Mouse (Mus musculus): ENCODE data around the gene Ubl3. TPM values are rescaled to one million over a fixed set of nuclear protein-coding genes. Genes with fewer than 3 reads are reported as not detected.
A peak's percentile ranks its signal among the peaks of the same experiment; 100 is the strongest.

The Ubl3 gene
- total RNA-seq, 2 experiments from 2014 or later: 177 to 179 TPM

DNA sequence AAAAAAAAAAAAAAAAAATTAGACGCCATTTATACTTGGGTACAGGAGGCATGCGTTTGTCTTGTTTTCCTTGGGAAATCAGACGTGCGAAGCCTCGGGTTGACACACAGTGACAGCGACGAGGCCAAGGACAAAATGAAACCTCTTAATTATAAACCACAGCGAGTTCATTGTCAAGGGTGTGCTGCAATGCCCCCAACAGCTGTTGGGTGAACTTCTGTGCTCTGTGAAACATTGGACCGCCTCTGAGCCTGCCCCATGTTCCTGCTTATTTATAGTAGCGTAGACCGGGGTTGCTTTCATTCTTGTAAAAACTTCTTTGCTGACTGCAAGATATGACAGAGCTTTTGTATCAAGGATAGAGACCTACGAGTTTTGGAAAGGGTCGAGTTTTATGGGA is 16.9 kb upstream of the Ubl3 start:
- intact Hi-C loops (cut with DNase I): no loop called here
- DNase-seq (ENCODE audit: low spot score in 2 of 2): no peak

DNA sequence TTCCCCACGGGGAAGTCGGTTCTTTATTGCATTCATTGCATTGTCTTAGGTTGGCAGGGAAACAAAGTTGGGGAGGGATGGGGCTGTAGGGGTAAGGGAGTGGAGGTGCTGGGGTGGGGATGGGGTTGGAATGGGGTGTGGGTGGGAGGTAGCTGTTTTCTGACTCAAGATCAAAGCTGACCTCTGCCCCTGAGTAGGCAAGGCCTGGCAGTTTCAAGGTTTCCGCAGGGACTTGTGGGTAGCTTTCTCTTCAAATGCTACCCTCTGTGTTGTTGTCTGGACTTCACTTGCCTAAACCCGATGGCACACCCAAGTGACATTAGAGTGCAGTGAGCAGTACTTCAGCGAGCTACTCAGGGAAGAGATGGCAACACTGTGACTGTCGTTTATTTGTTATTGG is 13.0 kb upstream of the Ubl3 start:
- intact Hi-C loops (cut with DNase I): no loop called here
- no peak for DNase-seq (ENCODE audit: low spot score in 2 of 2)

DNA sequence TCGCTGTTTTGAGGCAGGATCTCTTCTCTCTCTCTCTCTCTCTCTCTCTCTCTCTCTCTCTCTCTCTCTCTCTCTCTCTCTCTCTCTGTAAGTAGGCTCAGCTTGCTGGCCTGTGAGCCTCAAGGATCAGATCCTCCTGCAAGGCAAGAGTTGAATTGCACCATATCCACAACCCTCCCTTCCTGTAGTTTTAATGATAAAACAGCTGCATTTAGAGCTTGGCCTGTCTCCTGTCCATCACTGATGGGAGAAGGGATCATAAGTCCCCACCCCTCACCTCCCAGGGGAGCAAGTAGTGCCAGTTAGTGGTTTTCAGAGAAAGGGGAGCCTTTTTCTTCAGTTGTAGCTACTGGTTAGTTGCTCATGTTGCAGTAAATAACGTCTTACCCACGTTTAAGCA is 11.5 kb upstream of the Ubl3 start:
- DNase-seq (ENCODE audit: low spot score in 2 of 2): no peak
- intact Hi-C loops (cut with DNase I): no loop called here

DNA sequence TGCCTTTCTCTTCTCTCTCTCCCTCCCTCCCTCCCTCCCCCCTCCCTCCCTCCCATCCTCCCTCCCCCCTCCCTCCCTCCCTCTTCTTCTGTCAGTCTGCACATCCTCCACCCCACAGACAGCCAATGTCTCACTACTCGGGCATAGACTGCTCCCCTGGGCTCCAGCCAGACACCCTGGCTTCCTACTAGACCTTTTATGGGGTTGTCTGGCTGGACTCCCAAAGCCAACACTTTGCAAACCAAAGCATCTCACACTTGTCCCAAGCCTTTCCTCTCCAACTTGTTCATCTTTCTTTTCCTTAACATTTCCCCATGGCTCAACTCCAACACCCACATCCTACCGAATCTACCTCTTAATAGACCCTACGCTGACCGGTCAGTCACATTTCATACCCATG is 10.7 kb upstream of the Ubl3 start:
- intact Hi-C loops (cut with DNase I): no loop called here
- no peak for DNase-seq (ENCODE audit: low spot score in 2 of 2)

DNA sequence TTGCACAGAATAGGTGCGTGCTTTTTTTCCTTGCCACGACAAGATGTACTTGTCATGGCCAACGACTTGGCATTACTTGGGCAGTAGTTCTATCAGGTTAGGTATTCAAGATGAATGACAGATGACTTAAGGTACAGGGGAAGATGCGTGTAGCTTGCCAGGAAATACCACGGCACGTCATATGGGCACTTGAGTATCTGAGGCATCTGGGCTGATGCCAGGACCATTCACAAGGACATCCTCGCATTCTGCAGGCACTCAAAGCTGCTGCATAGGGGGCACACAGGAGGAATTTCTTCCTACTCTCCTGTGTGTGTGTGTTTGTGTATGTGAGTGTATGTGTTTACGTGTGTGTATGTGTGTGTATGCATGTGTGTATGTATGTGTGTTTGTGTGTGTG is 9.6 kb upstream of the Ubl3 start:
- no peak for DNase-seq (ENCODE audit: low spot score in 2 of 2)
- intact Hi-C loops (cut with DNase I): no loop called here

DNA sequence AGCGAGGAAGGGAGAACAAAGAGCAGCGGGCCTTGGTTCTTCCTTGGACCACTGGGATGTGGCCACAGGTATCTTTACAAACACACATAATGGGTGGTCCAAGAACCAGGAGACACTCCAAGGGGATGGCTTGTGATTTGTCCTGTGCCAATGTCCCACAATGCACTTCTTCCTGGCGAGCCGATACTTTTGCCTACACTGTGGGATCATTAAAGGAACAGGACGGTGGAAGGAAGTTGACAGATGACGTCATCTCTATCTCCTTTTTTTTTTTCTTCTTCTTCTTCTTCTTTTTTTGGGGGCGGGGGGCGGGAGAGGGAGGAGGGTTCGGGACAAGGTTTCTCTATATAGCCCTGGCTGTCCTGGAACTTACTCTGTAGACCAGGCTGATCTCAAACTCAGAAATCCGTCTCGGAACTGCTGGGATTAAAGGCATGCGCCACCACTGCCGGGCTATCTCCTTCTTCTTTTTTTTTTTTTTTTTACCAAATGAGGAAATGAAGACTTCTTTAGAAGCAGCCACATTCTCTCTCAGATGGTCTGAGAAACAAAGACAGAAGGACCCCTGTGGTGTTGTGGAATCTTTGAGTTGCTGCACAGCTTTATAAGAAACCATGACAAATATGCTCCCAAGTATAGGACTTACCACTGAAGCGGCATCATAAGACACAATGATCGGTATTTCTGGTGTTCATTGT is 6.8 kb upstream of the Ubl3 start:
- no peak for DNase-seq (ENCODE audit: low spot score in 2 of 2)
- intact Hi-C loops (cut with DNase I): no loop called here

DNA sequence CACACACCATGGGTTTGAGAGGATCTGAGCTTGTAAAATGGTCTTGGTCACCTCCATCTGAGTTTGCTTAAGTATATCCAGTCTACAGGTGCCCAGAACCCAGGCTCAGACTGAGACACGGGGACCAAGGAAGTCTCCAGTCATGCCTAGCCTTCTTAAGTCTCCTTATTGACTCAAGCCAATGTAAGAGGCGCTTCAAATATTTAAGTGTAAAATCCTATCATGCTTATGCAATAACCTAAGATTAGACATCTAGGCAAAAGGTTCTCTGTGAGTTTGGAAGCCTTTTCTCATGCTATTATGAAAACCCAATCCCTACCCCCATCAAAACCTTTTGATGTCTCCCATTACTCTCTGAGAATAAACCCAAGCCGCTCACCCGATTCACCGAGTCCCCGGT is 5.9 kb upstream of the Ubl3 start:
- no peak for DNase-seq (ENCODE audit: low spot score in 2 of 2)
- intact Hi-C loops (cut with DNase I): no loop called here

DNA sequence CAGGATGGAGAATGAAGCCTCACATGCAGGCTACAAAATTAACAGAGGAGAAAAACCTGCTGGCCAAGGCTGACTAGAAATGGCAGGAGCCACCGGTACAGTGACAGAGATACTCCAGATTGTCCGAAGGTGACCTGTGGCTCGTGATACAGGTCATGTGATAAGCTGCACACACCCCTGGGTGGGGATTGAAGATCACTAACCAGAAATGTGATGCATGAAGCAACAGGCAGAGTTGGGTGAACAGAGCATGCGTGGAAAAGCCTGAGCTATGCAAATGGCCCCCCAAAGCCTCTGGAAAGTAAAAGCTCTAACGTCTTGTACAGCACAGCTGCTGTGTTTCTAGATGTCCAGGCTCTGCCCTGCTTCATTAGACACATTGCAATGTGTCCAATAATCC is 3.9 kb upstream of the Ubl3 start:
- DNase-seq (ENCODE audit: low spot score in 2 of 2): no peak
- intact Hi-C loops (cut with DNase I): no loop called here

DNA sequence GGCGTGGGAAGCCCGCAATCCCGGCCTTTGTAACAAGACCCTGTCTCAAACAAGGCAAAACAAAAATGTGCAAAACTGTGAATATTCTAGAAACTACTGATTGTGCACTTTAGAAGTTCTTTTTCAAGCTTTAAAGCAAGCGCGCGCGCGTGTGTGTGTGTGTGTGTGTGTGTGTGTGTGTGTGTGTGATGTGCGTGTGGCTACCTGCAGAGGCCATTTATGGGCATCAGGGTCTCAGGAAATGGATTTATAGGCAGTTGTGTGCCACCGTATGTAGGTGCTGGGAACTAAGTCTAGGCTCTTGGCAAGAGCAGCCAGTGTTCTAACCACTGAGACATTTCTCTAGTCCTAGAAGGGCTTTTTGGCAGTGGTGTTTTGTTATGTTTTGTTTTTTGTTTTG is 2.6 kb upstream of the Ubl3 start:
- intact Hi-C loops (cut with DNase I): no loop called here
- DNase-seq (ENCODE audit: low spot score in 2 of 2): no peak

DNA sequence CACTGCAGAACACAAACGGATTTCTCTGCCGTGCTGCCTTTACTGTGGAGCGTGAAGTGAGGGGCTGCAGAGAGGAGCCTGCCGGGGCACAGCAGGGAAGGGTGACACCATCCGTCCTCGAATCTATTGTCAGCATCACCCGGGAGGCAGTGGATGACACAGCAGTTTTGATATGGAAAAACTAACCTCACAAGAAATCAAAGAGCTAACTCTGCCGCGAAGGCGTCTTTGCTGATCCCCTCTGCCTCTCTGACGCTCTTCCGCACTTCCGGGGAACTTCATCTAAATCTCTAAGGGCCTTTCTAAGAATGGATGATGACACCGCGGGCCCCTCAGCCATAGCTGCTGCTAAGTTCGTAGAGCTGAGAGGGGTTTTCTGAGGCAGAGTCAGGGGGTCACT is 2.1 kb upstream of the Ubl3 start:
- no peak for DNase-seq (ENCODE audit: low spot score in 2 of 2)
- intact Hi-C loops (cut with DNase I): loop anchor here (5.0 kb wide), 1 partner anchor 143 kb away; no protein-coding TSS in a partner anchor

DNA sequence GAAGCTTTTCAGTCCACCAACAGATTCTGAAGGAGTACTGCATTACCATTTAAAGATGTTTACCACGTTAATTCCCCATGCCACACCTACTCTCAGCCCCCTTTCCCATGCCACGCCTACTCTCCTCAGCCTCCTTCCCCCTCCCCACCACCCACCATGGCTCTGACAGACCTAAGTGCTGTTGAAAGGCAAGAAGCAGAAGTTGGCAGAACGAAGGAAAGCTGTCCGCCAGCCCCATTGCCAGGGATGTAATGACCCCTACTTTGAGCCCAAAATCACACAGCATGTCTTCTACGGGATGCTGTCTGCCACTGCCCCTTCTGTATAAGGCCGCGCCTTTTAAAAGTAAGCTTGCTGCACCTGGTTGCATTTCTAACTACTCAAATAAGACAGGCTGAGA is 1.7 kb upstream of the Ubl3 start:
- no peak for DNase-seq (ENCODE audit: low spot score in 2 of 2)
- intact Hi-C loops (cut with DNase I): loop anchor here (5.0 kb wide), 1 partner anchor 143 kb away; no protein-coding TSS in a partner anchor

DNA sequence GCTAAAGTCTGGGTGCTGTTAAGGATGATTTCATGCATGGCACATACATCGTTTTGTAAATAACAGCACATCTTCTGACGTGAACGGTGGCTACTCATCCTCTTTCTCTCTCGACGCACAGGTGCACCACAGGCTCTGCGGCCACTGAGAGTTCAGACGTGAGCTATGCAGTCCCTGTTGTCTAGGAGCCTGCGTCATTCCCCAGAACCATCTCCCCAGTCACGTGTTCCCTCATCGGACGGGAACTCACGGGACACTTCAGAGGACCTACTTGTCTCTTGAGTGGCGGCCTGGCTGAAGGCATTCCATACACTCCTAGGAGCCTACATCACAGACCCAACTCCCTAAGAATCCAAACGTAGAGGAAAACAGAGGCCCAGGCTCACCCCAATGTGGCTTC is 1.1 kb upstream of the Ubl3 start:
- intact Hi-C loops (cut with DNase I): loop anchor here (5.0 kb wide), 1 partner anchor 144 kb away; no protein-coding TSS in a partner anchor
- DNase-seq (ENCODE audit: low spot score in 2 of 2): no peak

DNA sequence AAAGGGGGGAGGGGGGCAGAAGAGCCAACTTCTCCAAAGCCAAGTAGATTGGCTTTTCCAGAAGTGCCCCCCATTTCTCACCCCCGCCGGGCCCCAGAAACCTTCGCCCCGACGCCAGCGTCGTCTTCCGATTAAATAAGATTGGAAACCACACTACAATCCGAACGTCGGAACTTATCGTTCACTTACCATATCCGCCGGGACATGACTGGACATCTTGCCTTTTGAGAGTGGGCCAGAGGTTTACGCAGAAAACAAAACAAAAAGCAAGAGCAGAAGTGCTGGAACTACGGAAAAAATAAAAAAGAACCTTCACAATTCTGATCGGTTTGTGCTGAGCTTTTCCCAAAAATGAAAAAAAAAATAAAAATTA is 839 bp downstream of the Ubl3 start:
- no peak for DNase-seq (ENCODE audit: low spot score in 2 of 2)
- intact Hi-C loops (cut with DNase I): loop anchor here (5.0 kb wide), 1 partner anchor 146 kb away; no protein-coding TSS in a partner anchor

DNA sequence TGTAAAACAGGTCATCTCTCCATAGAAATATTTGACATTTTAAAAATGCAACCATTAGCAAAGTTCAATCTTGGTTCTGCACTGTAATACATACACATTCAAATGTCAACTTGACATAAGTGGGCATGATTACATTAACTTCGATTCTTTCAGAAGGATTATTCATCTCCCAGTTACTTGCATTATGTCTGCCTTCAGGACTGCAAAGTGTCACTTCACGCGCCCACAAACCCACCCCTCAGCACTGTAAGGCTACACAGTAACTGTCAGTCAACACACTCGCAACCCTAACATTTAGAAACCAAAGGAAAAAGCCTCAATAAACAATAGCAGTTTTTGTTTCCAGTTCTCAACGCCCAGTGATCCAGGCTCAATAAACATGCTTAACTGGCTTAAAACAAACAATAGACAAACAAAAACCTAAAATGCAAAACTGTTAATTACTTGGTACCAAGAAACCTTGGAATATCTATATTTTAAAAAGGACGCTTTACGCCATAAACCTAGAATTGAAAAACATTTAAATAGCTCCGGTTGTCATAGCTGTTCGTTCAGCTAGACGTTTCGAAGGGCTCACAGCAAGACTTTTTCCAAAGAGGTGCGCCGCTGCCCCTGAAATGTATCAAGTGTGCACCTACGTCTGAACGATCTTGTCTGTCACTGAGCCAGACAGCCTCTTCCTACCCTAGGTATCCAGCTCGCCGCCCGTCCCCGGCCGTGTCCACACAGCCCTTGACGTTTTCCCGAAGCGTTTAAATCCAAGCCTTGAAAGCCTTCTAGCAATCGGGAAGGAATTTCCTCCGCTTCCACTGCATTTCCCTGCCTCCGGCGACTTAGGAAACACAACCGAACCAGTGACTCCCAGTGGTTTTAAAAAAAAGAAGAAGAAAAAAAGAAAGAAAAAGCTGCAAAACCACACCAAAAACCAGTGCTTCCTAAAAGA is 1.5 kb downstream of the Ubl3 start:
- DNase-seq (ENCODE audit: low spot score in 2 of 2): no peak
- intact Hi-C loops (cut with DNase I): loop anchor here (5.0 kb wide), 1 partner anchor 146 kb away; no protein-coding TSS in a partner anchor

DNA sequence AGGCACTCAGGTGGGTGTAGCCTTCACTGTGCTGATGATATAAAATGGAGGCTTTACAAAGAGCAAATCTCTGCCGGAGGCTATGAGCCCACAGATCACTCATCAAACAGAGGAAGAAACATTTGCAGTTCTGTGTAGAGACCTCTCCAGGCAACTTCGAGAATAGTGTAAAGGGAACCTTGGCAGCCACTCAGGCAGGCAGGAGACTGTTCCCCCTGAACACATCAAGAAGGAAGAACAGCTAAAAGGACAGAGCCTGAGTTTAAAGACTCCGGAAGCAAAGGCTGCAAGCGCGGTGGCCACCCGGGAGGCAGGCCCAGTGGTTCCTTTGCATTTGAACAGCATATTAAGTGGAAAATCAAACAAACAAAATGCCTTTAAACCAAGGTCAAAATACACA is 2.2 kb downstream of the Ubl3 start:
- intact Hi-C loops (cut with DNase I): loop anchor here (5.0 kb wide), 1 partner anchor 147 kb away; no protein-coding TSS in a partner anchor
- DNase-seq (ENCODE audit: low spot score in 2 of 2): peak; percentile 54 to 56

DNA sequence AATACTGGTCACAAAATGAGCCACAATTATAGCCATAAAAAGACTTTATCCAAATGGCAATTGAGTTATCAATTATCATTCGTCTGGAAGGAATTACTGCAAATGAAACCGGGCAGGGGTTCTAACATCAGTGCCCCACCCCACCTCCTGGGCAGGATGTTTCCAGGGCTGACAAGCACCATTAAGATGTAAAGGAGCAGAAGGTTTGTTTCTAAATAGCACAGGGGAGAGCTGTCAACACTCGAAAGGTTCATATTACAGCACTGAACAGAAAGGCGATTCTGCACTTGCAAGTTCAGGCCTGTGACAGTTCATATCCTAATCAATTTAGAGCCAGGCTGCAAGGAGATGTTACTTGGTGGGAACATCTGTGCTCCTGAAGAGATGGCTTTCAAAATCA is 3.3 kb downstream of the Ubl3 start:
- intact Hi-C loops (cut with DNase I): loop anchor here (2.0 to 10.0 kb wide), 2 partner anchors 215 to 243 kb away; no protein-coding TSS in a partner anchor
- DNase-seq (ENCODE audit: low spot score in 2 of 2): no peak

DNA sequence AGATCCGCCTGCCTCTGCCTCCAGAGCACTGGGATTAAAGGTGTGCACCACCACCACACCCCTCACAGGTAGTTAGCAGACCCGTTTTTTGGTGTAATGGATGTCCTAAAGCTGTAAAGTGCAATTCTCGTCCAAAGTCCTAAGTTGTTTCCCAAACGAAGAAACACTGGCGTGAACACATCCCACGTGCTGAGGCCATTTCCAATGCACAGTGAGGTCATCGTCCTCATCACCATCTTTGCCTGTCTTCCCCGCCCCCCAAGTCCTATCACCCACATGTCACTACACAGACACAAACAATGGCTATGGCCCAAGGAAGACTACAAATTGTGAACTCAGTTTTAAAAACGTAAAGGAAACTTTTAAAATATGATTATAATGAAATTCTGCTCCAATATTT is 4.0 kb downstream of the Ubl3 start:
- intact Hi-C loops (cut with DNase I): loop anchor here (2.0 to 10.0 kb wide), 2 partner anchors 214 to 244 kb away; no protein-coding TSS in a partner anchor
- DNase-seq (ENCODE audit: low spot score in 2 of 2): no peak

DNA sequence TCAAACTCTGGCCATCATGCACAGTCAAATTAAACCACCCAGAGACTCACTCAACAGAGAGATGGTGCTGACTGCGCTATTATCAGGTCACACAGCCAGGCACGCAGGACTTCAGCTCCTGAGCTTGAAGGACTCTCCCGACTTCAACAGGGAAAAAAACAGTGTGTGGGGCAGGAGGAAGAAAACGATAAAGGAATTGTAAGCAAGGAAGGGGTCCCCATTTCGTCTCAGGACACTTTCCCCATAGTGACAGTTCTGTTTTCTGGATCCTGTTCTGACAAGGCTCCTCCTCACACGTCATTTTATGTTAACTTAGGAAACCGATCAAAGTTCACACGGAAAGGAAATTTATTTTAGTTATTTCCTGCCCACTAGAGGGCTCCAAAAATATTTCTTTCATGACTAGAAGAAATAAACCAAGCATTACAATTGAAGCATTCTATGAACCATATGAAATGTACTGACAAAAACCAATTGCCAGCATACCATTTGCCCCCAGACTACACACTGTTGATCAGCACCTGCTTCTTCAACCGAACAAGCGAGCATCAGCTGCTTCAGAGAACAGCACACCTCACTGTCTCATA is 4.6 kb downstream of the Ubl3 start:
- no peak for DNase-seq (ENCODE audit: low spot score in 2 of 2)
- intact Hi-C loops (cut with DNase I): loop anchor here (2.0 to 10.0 kb wide), 2 partner anchors 213 to 245 kb away; no protein-coding TSS in a partner anchor

DNA sequence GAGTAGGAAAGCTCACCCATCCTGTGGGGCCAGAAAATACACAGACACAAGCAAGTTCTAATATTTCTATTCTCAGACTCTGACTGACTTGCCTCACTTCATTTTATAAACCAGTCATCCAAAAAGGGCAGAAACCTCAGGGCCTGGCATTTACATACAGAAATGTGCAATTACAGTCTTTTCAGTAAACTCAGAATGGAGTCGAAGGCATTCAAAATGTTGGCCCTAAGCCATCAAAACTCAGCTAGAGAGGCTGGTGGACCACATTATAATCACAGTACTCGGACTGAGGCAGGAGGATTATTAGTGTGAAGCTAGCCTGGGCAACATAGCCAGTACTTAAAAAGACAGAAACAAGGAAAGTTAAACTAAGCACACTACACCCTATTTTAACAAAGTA is 5.6 kb downstream of the Ubl3 start:
- no peak for DNase-seq (ENCODE audit: low spot score in 2 of 2)
- intact Hi-C loops (cut with DNase I): loop anchor here (10.0 kb wide), 1 partner anchor 212 kb away; no protein-coding TSS in a partner anchor

DNA sequence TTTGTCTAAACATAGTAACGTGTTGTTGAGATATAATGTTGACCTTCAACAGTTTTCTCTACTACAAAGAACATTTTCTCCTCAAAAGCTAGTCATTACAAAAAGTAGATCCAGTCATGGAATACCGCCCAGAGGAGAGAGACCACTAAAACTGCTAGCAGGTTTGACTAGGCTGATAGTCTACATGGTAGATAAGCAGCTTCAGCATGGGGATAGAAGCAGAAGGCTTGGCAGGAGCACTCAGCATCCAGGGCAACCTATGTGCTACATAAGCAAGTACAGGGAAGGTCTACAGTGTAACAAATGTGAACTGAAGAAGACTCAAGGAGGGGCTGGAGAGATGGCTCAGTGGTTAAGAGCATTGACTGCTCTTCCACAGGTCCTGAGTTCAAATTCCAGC is 7.9 kb downstream of the Ubl3 start:
- no peak for DNase-seq (ENCODE audit: low spot score in 2 of 2)
- intact Hi-C loops (cut with DNase I): loop anchor here (10.0 kb wide), 1 partner anchor 210 kb away; no protein-coding TSS in a partner anchor

All from left cerebral cortex, postnatal 14 days (tissue).